Mouse (Mus musculus) small intestine, adult 2 months (tissue): ENCODE results near the gene Gm19345. TPM values are rescaled to one million over a fixed set of nuclear protein-coding genes. Genes with fewer than 3 reads are reported as not detected.

ENCODE experiments used
- H3K27ac ChIP-seq: fragments of 200-500 bp; 2 replicates; pipeline ENCODE4 v1.5.1; 2012; ENCODE audit warnings: low read depth, low read length, control low read depth, inconsistent platforms; ENCODE audit not compliant: insufficient read depth
- H3K27me3 ChIP-seq: fragments of 200-500 bp; 2 replicates; pipeline ENCODE4 v1.6.1; 2012; ENCODE audit warnings: mild to moderate bottlenecking, moderate library complexity, low read length, inconsistent platforms; ENCODE audit not compliant: control insufficient read depth, insufficient read depth
- H3K36me3 ChIP-seq: fragments of 200-500 bp; 2 replicates; pipeline ENCODE4 v1.6.1; 2012; ENCODE audit warnings: mild to moderate bottlenecking, low read length, control low read depth, inconsistent platforms; ENCODE audit not compliant: control insufficient read depth, insufficient read depth
- H3K4me1 ChIP-seq: fragments of 200-500 bp; 2 replicates; pipeline ENCODE4 v1.6.1; 2012; ENCODE audit warnings: low read length, inconsistent platforms, mixed read lengths; ENCODE audit not compliant: control insufficient read depth, insufficient read depth, insufficient read length
- H3K4me3 ChIP-seq: fragments of 200-500 bp; 2 replicates; pipeline ENCODE4 v1.5.1; 2012; ENCODE audit warnings: low read depth, mild to moderate bottlenecking, control low read depth, inconsistent platforms, low read length, moderate library complexity
- CTCF ChIP-seq: fragments of 200-500 bp; IDR thresholded peaks from 2 replicates; pipeline ENCODE4 v1.5.1; 2012; ENCODE audit warnings: low read depth, mild to moderate bottlenecking, control low read depth, inconsistent platforms, low read length, moderate library complexity, mixed read lengths; ENCODE audit not compliant: insufficient replicate concordance, insufficient read length; ENCODE audit errors: extremely low read depth
- POLR2A ChIP-seq: fragments of 200-500 bp; IDR thresholded peaks from 2 replicates; pipeline ENCODE4 v1.6.1; 2012; ENCODE audit warnings: low read depth, mild to moderate bottlenecking, control low read depth, inconsistent platforms, low read length, moderate library complexity
- WGBS: fragments of 180-500 bp; shearing (Covaris S2); methylation state at CpG from one replicate; pipeline ENCODE4 v1.1.7; 2018; 5-methylcytosine and 5-hydroxymethylcytosine counted together
- polyA plus RNA-seq: library from polyadenylated mRNA; depleted of rRNA; stranded (reverse); fragments of >200 nt; gene quantifications from 2 replicates; pipeline ENCODE4 v1.2.3, GENCODE M21; 2012

Gene Gm19345
- polyA plus RNA-seq, 1 experiment: not detected

DNA sequence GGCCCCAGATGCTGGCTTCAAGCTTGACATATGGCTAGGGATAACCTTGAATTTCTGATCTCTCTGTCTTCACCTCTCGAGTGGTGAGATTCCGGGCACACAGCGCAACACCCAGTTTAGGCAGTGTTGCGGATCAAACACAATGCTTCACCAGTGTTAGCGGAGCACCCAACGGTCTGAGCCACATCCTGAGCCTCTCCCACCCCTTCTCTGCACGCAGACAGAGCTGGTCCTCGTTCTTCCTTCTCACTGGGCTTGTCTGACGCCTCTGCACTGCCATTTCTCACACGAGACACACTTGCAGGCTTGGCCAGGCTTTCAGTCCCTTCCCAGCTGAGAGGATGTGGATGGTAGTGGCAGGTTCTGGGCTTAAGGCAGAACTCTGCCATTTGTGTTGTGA, 7.9 kb downstream of the Gm19345 start:
- WGBS: 78% methylated on average over 10 of the region's 10 CpGs

DNA sequence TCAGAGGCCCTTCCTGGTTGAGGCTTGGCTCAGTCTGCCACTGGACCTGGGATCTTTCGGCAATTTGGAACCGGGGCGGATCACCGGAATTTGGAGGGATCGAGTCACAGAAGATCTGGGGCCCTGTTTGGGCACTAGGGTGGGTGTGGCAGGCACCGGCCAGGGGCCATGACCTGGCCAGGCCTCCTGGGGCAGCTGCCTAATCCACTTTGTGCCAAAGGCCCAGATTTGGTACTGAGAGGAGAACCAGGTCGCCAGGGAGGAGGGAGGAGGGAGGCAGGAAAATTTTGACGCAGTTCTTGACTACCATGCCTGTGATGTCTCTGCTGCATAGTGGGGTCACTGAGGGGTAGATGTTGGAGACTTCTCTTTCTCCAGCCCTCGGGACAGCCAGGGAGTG, 9.4 kb downstream of the Gm19345 start, which contains the start of gene Ceacam16:
Gene Ceacam16, minus strand, starts transcription at position 101 of the 400 bp plus-strand sequence.
- peaks cover 20% of the 10 kb centered on the region; the same call in 1 of the 2 replicates for H3K4me1 ChIP-seq
- H3K27me3 ChIP-seq: no peaks in the 10 kb centered on the region
- WGBS: 86% methylated on average over 9 of the region's 9 CpGs
- H3K4me3 ChIP-seq: no peak within 1 kb of the TSS
- TF ChIP-seq CTCF (no peak), POLR2A (no peak)
- no peaks in the 10 kb centered on the region for H3K36me3 ChIP-seq
- H3K27ac ChIP-seq: no peak within 1 kb of the TSS

More for the DNA sequence above, 7.9 kb downstream of the Gm19345 start:
- Histone ChIP-seq H3K36me3 (no peaks in the 10 kb centered on the region), H3K27ac (no peak overlapping the region), H3K4me3 (no peak overlapping the region), H3K4me1 (peaks cover 8% of the 10 kb centered on the region; the same call in 1 of the 2 replicates), H3K27me3 (no peaks in the 10 kb centered on the region)
- TF ChIP-seq POLR2A: no peak
- TF ChIP-seq CTCF: no peak

DNA sequence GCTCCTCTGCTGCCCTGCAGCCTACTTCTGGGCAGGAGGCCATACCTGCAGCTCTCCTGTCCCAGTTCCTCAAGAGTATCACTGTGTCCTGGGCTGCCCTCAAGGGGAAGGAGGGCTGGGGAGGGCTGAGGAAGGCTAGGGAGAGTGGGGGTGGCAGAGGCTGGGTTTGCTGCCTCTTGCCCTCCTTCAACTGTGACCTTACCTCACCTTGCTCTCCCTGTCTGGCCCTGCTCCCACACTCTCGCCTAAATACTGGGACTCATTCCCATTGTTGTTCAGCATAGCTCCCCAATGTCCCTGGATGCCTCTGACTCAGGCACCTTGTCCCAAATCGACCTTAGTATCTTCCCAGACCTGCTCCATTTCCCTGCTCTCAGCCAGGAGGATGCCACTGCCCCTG, 12.4 kb downstream of the Gm19345 start:
- 21% methylated on average over 2 of the region's 2 CpGs for WGBS
- 0 out of 2 replicates have a peak overlapping the region, but pooled peaks have one; percentile 30 for H3K27ac ChIP-seq
- no peak for TF ChIP-seq CTCF
- no peak for TF ChIP-seq POLR2A
- no peak overlapping the region for H3K4me3 ChIP-seq
- H3K36me3 ChIP-seq: no peaks in the 10 kb centered on the region
- H3K4me1 ChIP-seq: peaks cover 35% of the 10 kb centered on the region
- no peaks in the 10 kb centered on the region for H3K27me3 ChIP-seq

DNA sequence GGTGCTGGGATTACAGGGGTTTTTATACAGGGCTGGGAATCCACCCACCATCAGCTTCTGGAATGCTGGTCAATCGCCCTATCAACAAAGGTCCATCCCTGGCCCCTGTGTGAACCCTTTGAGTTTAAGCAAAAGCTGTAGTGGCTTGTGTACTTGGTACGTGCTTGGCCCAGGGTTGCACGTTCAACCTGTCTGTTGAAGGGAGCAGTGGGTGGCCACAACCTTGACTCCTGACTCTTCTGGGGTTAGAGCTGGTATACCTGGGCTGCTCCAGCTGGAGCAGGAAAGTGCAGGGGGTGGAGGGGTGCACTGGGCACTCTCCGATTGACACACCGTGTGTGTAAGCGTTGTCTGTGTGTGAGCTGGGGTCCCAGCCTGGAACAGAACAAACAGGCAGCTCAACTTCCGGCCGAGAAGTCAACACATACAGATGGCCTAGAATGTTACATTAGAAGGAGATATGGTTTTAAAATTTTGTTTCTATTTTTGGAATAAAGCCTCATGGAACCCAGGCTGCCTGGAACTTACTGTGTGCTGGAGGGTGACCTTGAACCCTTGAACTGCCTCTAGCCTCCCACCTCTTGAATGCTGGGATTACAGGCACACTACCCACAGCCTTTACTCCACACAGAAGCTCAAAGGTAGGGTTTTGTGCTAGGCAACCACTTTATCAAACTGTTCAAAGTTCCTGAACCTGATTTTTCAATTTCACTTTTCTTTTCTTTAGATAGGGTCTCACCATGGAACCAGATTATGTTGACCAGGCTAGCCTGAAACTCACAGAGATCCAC, 13.6 kb downstream of the Gm19345 start:
- Histone ChIP-seq H3K27me3 (no peaks in the 10 kb centered on the region), H3K36me3 (no peaks in the 10 kb centered on the region), H3K4me3 (no peak overlapping the region), H3K27ac (peak overlapping the region; percentile 97), H3K4me1 (peaks cover 35% of the 10 kb centered on the region)
- WGBS: 78% methylated on average over 8 of the region's 8 CpGs
- TF ChIP-seq POLR2A: no peak
- no peak for TF ChIP-seq CTCF

DNA sequence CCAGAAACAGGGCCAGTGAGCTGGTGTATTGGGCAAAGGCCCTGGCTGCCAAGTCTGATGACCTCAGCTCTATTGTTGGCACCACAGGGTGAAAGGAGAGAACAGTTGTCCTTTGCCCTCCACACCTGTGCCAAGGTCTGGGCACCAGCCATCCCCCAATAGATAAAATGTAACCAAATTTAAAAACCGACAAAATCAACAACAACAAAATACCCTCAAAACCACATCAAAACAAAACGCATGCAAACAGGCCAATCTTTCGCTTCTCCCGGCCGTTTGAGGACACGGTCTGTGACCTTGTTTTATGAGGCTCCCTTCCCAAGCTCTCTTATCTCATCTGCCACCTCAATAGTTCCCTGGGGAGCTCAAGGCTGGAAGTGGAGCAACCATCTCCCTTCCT, 14.7 kb downstream of the Gm19345 start:
- WGBS: 22% methylated on average over 6 of the region's 6 CpGs
- H3K27ac ChIP-seq: peak overlapping the region; percentile 97

DNA sequence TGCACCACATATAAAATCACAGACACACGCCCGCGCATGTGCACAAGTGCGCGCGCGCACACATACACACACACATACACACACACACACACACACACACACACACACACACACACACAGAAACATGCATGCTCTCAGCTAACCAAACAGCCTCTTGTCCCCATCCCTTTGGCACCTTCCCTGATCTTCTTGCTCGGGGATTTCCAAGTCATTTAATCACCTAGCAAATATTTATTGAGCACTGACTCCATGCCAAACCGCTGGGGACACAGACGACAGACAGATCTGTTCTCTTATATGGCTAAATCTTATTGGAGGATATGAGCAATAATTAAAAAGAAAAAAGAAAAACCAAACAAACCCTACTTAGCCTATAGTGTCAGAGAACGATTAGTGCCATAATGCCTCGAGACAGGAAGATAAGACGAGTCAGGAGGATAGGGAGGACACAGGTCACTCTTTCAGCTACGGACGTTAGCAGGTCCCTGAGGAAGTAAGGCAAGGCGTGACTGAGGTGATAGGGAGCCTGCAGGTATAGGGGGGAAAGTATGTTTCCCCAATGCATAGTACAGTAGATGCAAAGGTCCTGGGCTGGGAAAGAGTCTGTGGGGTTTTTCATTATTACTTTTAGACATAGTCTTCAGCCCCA, 16.1 kb downstream of the Gm19345 start:
- peak overlapping the region; percentile 87 for H3K27ac ChIP-seq
- TF ChIP-seq POLR2A (no peak), CTCF (no peak)

More for the DNA sequence above, 14.7 kb downstream of the Gm19345 start:
- Histone ChIP-seq H3K4me3 (no peak overlapping the region), H3K4me1 (peaks cover 37% of the 10 kb centered on the region), H3K36me3 (no peaks in the 10 kb centered on the region), H3K27me3 (no peaks in the 10 kb centered on the region)
- no peak for TF ChIP-seq POLR2A
- no peak for TF ChIP-seq CTCF

DNA sequence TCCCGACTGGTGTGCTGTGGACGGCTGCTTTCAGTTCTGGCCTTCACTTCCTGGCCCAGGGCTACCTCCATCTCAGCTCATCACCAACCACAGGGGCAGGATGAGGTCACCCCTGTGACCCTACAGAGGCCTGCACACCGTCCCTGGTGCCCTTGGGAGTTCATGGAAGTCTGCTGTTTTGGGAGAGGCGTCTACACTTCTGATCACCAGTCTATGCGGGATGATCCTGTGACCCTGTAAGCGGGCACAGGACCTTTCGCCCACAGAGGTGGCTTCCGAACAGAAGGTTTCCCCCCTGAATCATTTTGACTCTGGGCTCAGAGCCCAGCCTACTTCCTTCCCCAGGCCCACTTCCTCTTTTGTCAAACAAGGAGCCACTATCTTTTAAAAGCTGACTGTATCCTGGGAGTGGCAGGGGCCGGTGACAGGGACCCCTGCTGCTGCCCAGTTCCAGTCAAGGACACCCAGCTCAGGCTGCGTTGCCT, 19.4 kb downstream of the Gm19345 start:
- H3K4me3 ChIP-seq: no peak overlapping the region
- no peak for TF ChIP-seq POLR2A
- TF ChIP-seq CTCF: no peak
- H3K27me3 ChIP-seq: no peaks in the 10 kb centered on the region
- H3K36me3 ChIP-seq: no peaks in the 10 kb centered on the region
- H3K27ac ChIP-seq: peak overlapping the region; percentile 48
- peaks cover 20% of the 10 kb centered on the region for H3K4me1 ChIP-seq
- WGBS: 63% methylated on average over 10 of the region's 10 CpGs

More for the DNA sequence above, 16.1 kb downstream of the Gm19345 start:
- 15% methylated on average over 16 of the region's 16 CpGs for WGBS
- peaks cover 37% of the 10 kb centered on the region for H3K4me1 ChIP-seq
- H3K27me3 ChIP-seq: no peaks in the 10 kb centered on the region
- no peaks in the 10 kb centered on the region for H3K36me3 ChIP-seq
- H3K4me3 ChIP-seq: no peak overlapping the region
